In genomic region chr17:78587174-78587573, GRCm38 (mm10) we compare ENCODE assay signal across 9 mouse cellular contexts.
DNase-seq lines count a peak whose midpoint lies in the region; ATAC-seq lines count a peak whose summit lies in the region.
"Had no signal": no experiment of that assay in that cellular context is flagged by ENCODE, and none has a peak within 500 bp of the region (broad histone marks: within the 10 kb centered on the region; RNA-seq: fewer than 3 reads in every experiment).

No protein-coding gene starts in this region.

- H3K4me1 ChIP-seq in heart, embryonic 13.5 days = peaks cover 10% of the 10 kb centered on the region
- H3K4me1 ChIP-seq in neural tube, embryonic 15.5 days = peaks cover 9% of the 10 kb centered on the region; the same call in 1 of the 2 replicates

- no peaks in the 10 kb centered on the region for H3K36me3 ChIP-seq in heart, embryonic 13.5 days
- H3K36me3 ChIP-seq in neural tube, embryonic 15.5 days = no peaks in the 10 kb centered on the region

- H3K4me3 ChIP-seq in heart, embryonic 13.5 days = no peak overlapping the region
- no peak overlapping the region for H3K4me3 ChIP-seq in neural tube, embryonic 15.5 days (replicated peaks)
- H3K4me3 ChIP-seq: heart, adult 2 months had no signal

- H3K27me3 ChIP-seq in heart, embryonic 13.5 days (replicated peaks) = peaks cover 19% of the 10 kb centered on the region; the same call in 1 of the 2 replicates
- no peaks in the 10 kb centered on the region for H3K27me3 ChIP-seq in neural tube, embryonic 15.5 days (replicated peaks)

- DNase-seq in embryo, embryonic 10 days (ENCODE audit: low spot score) = peak; percentile 36
- no peak for DNase-seq in embryo, embryonic 9.5 days (ENCODE audit: extremely low spot score)
- DNase-seq in CD4-positive, CD25-positive, alpha-beta regulatory T cell, adult 2 months (ENCODE audit: low read depth, low spot score) = peak; percentile 45
- DNase-seq in layer of hippocampus, adult 9-11 months = no peak
- no peak for DNase-seq in urinary bladder, postnatal 25 days (ENCODE audit: low spot score)

- ATAC-seq in heart, embryonic 13.5 days (ENCODE audit: extremely low read depth, insufficient number of reproducible peaks, low FRiP score, low TSS enrichment) = peak; percentile 49; the same call in 1 of the 2 replicates
- peak; percentile 68 for ATAC-seq in megakaryocyte, adult 5-6 weeks (ENCODE audit: poor library complexity, severe bottlenecking)
- ATAC-seq in neural tube, embryonic 15.5 days (ENCODE audit: low FRiP score) = no peak

- H3K4me2 ChIP-seq in heart, embryonic 13.5 days = peak overlapping the region; percentile 43
- no peak overlapping the region for H3K4me2 ChIP-seq in neural tube, embryonic 15.5 days

- H3K9me3 ChIP-seq in heart, embryonic 13.5 days = no peaks in the 10 kb centered on the region
- H3K9me3 ChIP-seq in neural tube, embryonic 15.5 days (replicated peaks) = no peaks in the 10 kb centered on the region

- WGBS in heart, embryonic 13.5 days = 4% methylated on average over 7 of the region's 7 CpGs
- 46% methylated on average over 7 of the region's 7 CpGs for WGBS in neural tube, embryonic 15.5 days

- no peak overlapping the region for H3K27ac ChIP-seq in heart, embryonic 13.5 days (replicated peaks)
- no peak overlapping the region for H3K27ac ChIP-seq in neural tube, embryonic 15.5 days (replicated peaks)
- H3K27ac ChIP-seq: heart, adult 2 months had no signal

- peak overlapping the region; percentile 1; the same call in 1 of the 2 replicates for H3K9ac ChIP-seq in heart, embryonic 13.5 days
- no peak overlapping the region for H3K9ac ChIP-seq in neural tube, embryonic 15.5 days (replicated peaks)

Comparison
In these comparisons a context has a peak if more than half of its experiments do, and no peak if none do; other contexts are left out.
1. DNase-seq: peak in embryo, embryonic 10 days (single experiment) and CD4-positive, CD25-positive, alpha-beta regulatory T cell, adult 2 months (single experiment); none in embryo, embryonic 9.5 days (single experiment), layer of hippocampus, adult 9-11 months (single experiment) and urinary bladder, postnatal 25 days (single experiment).